Mouse (Mus musculus): ENCODE measurements around the gene En2. TPM values are rescaled to one million over a fixed set of nuclear protein-coding genes. Genes with fewer than 3 reads are reported as not detected.

En2 gene
- total RNA-seq, 1 experiment from 2014 or later, result not detected

GRCm38 (mm10) chr5:28211651-28212310 is 46.3 kb downstream of the En2 start:
- no peak for ATAC-seq (replicated peaks; ENCODE audit: low read depth, poor library complexity, severe bottlenecking)

GRCm38 (mm10) chr5:28213441-28213840 is 47.9 kb downstream of the En2 start:
- no peak for ATAC-seq (replicated peaks; ENCODE audit: low read depth, poor library complexity, severe bottlenecking)

- ATAC-seq (replicated peaks; ENCODE audit: low read depth, poor library complexity, severe bottlenecking), result no peak
Observed at GRCm38 (mm10) chr5:28219596-28219995, 54.1 kb downstream of the En2 start.

Other genes with a start within 250 kb of the En2 start
- 37.7 and 38.2 TPM in 2 replicates for gene Insig1, start 94.3 kb upstream of the En2 start, total RNA-seq (2017)
- gene Cnpy1, start 80.1 kb downstream of the En2 start, total RNA-seq (2017), result not detected in 2 replicates
- gene Rbm33, start 151.4 kb downstream of the En2 start, total RNA-seq (2017), result 24.0 and 55.4 TPM in 2 replicates

All from common myeloid progenitor, adult 5-6 weeks (primary cell).